Comparison of ENCODE assay signal across 7 mouse cellular contexts in the genomic region with DNA sequence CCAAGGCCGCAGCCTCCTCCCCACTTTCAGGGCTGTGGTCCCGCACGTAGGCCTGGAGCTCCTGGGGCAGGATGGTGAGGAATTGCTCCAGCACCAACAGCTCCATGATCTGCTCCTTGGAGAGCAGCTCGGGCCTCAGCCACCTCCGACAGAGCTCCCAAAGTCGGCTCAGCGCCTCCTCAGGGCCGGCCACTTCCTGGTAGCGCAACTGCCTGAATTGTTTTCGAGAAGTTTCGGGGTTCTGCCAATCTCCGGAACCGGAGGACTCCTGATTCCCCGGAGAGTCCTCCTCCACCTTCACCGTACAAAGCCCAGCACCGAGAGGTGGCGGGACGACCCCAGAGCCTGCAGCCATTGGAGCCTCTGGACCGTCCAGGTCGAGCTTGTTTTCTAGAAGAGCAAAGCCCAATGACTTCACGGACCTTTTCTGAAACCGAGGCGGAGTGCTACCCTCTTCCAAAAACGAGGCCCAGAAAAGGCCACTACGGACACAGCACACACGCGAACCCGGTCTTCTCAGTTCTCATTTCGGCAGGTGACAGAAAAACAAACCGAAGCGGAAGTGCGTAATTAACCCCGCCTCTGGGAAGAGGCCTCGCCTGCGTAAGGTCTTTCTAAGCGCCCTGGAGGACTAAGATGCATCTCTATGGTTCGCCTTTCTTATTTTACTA. TPM values are rescaled to one million over a fixed set of nuclear protein-coding genes. Genes with fewer than 3 reads are reported as not detected.
DNase-seq lines count a peak whose midpoint lies in the region; ATAC-seq lines count a peak whose summit lies in the region.

A gene (minus strand): TSS at position 548 of the 671 bp plus-strand sequence.

- 2% methylated on average over 37 of the region's 37 CpGs for WGBS in intestine, embryonic 14.5 days
- 1% methylated on average over 37 of the region's 37 CpGs for WGBS in midbrain, embryonic 10.5 days

- peak within 1 kb of the TSS; percentile 87 for H3K4me3 ChIP-seq in intestine, embryonic 14.5 days (ENCODE audit: low read depth, low read length)
- peak within 1 kb of the TSS; percentile 83 for H3K4me3 ChIP-seq in midbrain, embryonic 10.5 days

- H3K36me3 ChIP-seq in intestine, embryonic 14.5 days (ENCODE audit: control insufficient read depth, insufficient read depth, low read length) = 0 out of 2 replicates have a peak, but pooled peaks cover 4% of the 10 kb centered on the region
- H3K36me3 ChIP-seq in midbrain, embryonic 10.5 days = 0 out of 2 replicates have a peak, but pooled peaks cover 3% of the 10 kb centered on the region

- H3K4me2 ChIP-seq in intestine, embryonic 14.5 days (ENCODE audit: low read length) = peak within 1 kb of the TSS; percentile 75

- no peaks in the 10 kb centered on the region for H3K27me3 ChIP-seq in intestine, embryonic 14.5 days (replicated peaks; ENCODE audit: control insufficient read depth, insufficient read depth, low read length)
- H3K27me3 ChIP-seq in midbrain, embryonic 10.5 days (ENCODE audit: low read depth, poor library complexity, severe bottlenecking) = no peaks in the 10 kb centered on the region

- peak; percentile 61 for DNase-seq in adrenal gland, adult 8-10 months
- peak; percentile 93 for DNase-seq in embryo, embryonic 11 days
- DNase-seq in gastrocnemius, postnatal 14 days = peak; percentile 73
- peak; percentile 84 for DNase-seq in intestine, embryonic 14.5 days (ENCODE audit: low spot score)
- peak; percentile 74 for DNase-seq in left cerebral cortex, postnatal 36 days (ENCODE audit: low spot score in 2 of 2)
- peak; percentile 79 for DNase-seq in midbrain, embryonic 10.5 days (ENCODE audit: low spot score)
- DNase-seq in right cerebral cortex, postnatal 36 days (ENCODE audit: low spot score in 2 of 2) = peak; percentile 60 to 63

- ATAC-seq in intestine, embryonic 14.5 days (replicated peaks; ENCODE audit: low FRiP score, low TSS enrichment, low read depth) = no peak

- H3K27ac ChIP-seq in intestine, embryonic 14.5 days (ENCODE audit: low read depth) = peak within 1 kb of the TSS; percentile 59; the same call in 1 of the 2 replicates
- H3K27ac ChIP-seq in midbrain, embryonic 10.5 days (replicated peaks) = peak within 1 kb of the TSS; percentile 76

- H3K9ac ChIP-seq in intestine, embryonic 14.5 days (ENCODE audit: low read length) = peak within 1 kb of the TSS; percentile 72

- H3K4me1 ChIP-seq in intestine, embryonic 14.5 days (replicated peaks; ENCODE audit: control insufficient read depth, insufficient read depth, low read length) = peaks cover 17% of the 10 kb centered on the region
- H3K4me1 ChIP-seq in midbrain, embryonic 10.5 days = peaks cover 28% of the 10 kb centered on the region

- no peaks in the 10 kb centered on the region for H3K9me3 ChIP-seq in intestine, embryonic 14.5 days (ENCODE audit: control insufficient read depth, low read length)
- no peaks in the 10 kb centered on the region for H3K9me3 ChIP-seq in midbrain, embryonic 10.5 days (replicated peaks)

- intact Hi-C loops in gastrocnemius, postnatal 14 days (cut with DNase I; ENCODE audit: low total_unique reads) = no loop called here
- intact Hi-C loops in left cerebral cortex, postnatal 36 days (cut with DNase I) = no loop called here

RNA-seq across cellular contexts. Expression of the gene that starts here (rescaled TPM):
- total RNA-seq in adrenal gland, adult 8-10 months (2022) = 10 to 100 TPM in 3 of 4 experiments, 1 to 10 TPM in 1; 9.6 to 13.8 (median 11.9) TPM
- 1 to 10 TPM; 7.5 to 8.1 TPM for total RNA-seq in gastrocnemius, postnatal 14 days (2021)
- polyA plus RNA-seq in intestine, embryonic 14.5 days (2014; fragmentation: Nextera tagmentation; extraction: Ambion mirVana) = 8.5 and 9.1 TPM in 2 replicates
- 10 to 100 TPM; 12.6 to 14.3 TPM for total RNA-seq in left cerebral cortex, postnatal 36 days (2021)
- polyA plus RNA-seq in midbrain, embryonic 10.5 days (2016; fragmentation: Nextera tagmentation; extraction: Ambion mirVana) = 8.0 and 8.3 TPM in 2 replicates
